Comparison of ENCODE assay signal across 12 mouse cellular contexts in the genomic region with DNA sequence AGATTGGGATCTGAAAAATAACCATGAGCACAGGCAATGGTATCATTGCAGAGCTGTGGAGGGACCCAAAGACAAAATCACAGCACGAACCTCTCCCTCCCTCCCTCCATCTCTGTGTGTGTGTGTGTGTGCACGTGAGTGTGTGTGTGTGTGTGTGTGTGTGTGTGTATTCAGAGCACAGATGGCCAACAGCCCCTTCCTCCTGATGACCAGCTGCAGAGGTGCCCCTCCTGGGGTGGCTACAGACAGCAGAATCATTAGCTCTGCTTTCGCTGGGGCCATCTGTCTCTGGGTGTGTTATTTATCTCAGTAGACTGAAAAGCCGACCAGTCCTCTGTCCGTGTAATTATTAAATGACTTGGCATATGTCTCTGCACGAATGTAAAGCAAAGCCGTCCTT.
A peak's percentile ranks its signal among the peaks of the same experiment; 100 is the strongest.
DNase-seq lines count a peak whose midpoint lies in the region; ATAC-seq and TF ChIP-seq lines count a peak whose summit lies in the region.
"Had no signal": no experiment of that assay in that cellular context is flagged by ENCODE, and none has a peak within 500 bp of the region (broad histone marks: within the 10 kb centered on the region; RNA-seq: fewer than 3 reads in every experiment).

No protein-coding gene starts in this region.

- TF ChIP-seq CTCF in lung, embryonic 14.5 days (IDR thresholded peaks at IDR 0.05; ENCODE audit: low read depth): no peak
- TF ChIP-seq CTCF in forebrain, postnatal 0 days (IDR thresholded peaks at IDR 0.05; ENCODE audit: low read depth): no peak

- WGBS in lung, embryonic 14.5 days: 32% methylated on average over 7 of the region's 7 CpGs
- WGBS in forebrain, postnatal 0 days: 12% methylated on average over 7 of the region's 7 CpGs
- 32% methylated on average over 7 of the region's 7 CpGs for whole genome bisulfite sequencing in midbrain, embryonic 14.5 days

- no peak overlapping the region for H3K27ac ChIP-seq in lung, embryonic 14.5 days (ENCODE audit: low read depth)
- no peak overlapping the region for H3K27ac ChIP-seq in forebrain, postnatal 0 days (ENCODE audit: low read depth, low read length)
- no peak overlapping the region for H3K27ac ChIP-seq in midbrain, embryonic 14.5 days (replicated peaks; ENCODE audit: low read depth, low read length)
- H3K27ac ChIP-seq: embryonic facial prominence, embryonic 15.5 days; limb, embryonic 13.5 days; macrophage had no signal

- H3K9me3 ChIP-seq in lung, embryonic 14.5 days (ENCODE audit: low read depth, low read length): no peaks in the 10 kb centered on the region
- no peaks in the 10 kb centered on the region for H3K9me3 ChIP-seq in forebrain, postnatal 0 days (ENCODE audit: low read length)
- no peaks in the 10 kb centered on the region for H3K9me3 ChIP-seq in midbrain, embryonic 14.5 days (ENCODE audit: control insufficient read depth, low read length)
- H3K9me3 ChIP-seq: embryonic facial prominence, embryonic 15.5 days; limb, embryonic 13.5 days had no signal

- ATAC-seq in lung, embryonic 14.5 days (ENCODE audit: insufficient read depth): peak; percentile 49; the same call in 1 of the 2 replicates
- peak; percentile 71 for ATAC-seq in forebrain, postnatal 0 days
- peak; percentile 86 for ATAC-seq in midbrain, embryonic 14.5 days (ENCODE audit: low FRiP score, low TSS enrichment)
- ATAC-seq: CD4-positive, CD25-positive, alpha-beta regulatory T cell, adult 4 months had no signal

- H3K9ac ChIP-seq in lung, embryonic 14.5 days: no peak overlapping the region
- no peak overlapping the region for H3K9ac ChIP-seq in forebrain, postnatal 0 days
- H3K9ac ChIP-seq in midbrain, embryonic 14.5 days (replicated peaks; ENCODE audit: low read length): no peak overlapping the region
- H3K9ac ChIP-seq: embryonic facial prominence, embryonic 15.5 days; limb, embryonic 13.5 days had no signal

- H3K4me3 ChIP-seq in lung, embryonic 14.5 days (ENCODE audit: low read depth, low read length): no peak overlapping the region
- H3K4me3 ChIP-seq in forebrain, postnatal 0 days (ENCODE audit: low read depth, low read length): no peak overlapping the region
- no peak overlapping the region for H3K4me3 ChIP-seq in midbrain, embryonic 14.5 days (replicated peaks; ENCODE audit: low read depth, low read length)
- H3K4me3 ChIP-seq: embryonic facial prominence, embryonic 15.5 days; limb, embryonic 13.5 days had no signal

- no peaks in the 10 kb centered on the region for H3K27me3 ChIP-seq in lung, embryonic 14.5 days (ENCODE audit: insufficient read depth, low read length)
- H3K27me3 ChIP-seq in forebrain, postnatal 0 days (ENCODE audit: insufficient read depth, low read length): no peaks in the 10 kb centered on the region
- H3K27me3 ChIP-seq in midbrain, embryonic 14.5 days (ENCODE audit: control insufficient read depth, insufficient read depth, low read length): no peaks in the 10 kb centered on the region
- H3K27me3 ChIP-seq: embryonic facial prominence, embryonic 15.5 days; limb, embryonic 13.5 days had no signal

- no peak overlapping the region for H3K4me2 ChIP-seq in lung, embryonic 14.5 days
- H3K4me2 ChIP-seq in forebrain, postnatal 0 days (ENCODE audit: low read depth): no peak overlapping the region
- no peak overlapping the region for H3K4me2 ChIP-seq in midbrain, embryonic 14.5 days (ENCODE audit: low read length)
- H3K4me2 ChIP-seq: embryonic facial prominence, embryonic 15.5 days; limb, embryonic 13.5 days had no signal

- no peaks in the 10 kb centered on the region for H3K4me1 ChIP-seq in lung, embryonic 14.5 days (ENCODE audit: insufficient read depth)
- no peaks in the 10 kb centered on the region for H3K4me1 ChIP-seq in forebrain, postnatal 0 days (ENCODE audit: insufficient read depth)
- 0 out of 2 replicates have a peak, but pooled peaks cover 3% of the 10 kb centered on the region for H3K4me1 ChIP-seq in midbrain, embryonic 14.5 days (ENCODE audit: control insufficient read depth, insufficient read depth, low read length)
- H3K4me1 ChIP-seq: embryonic facial prominence, embryonic 15.5 days; limb, embryonic 13.5 days had no signal

- H3K36me3 ChIP-seq in lung, embryonic 14.5 days (ENCODE audit: insufficient read depth): no peaks in the 10 kb centered on the region
- H3K36me3 ChIP-seq in forebrain, postnatal 0 days (ENCODE audit: insufficient read depth): no peaks in the 10 kb centered on the region
- no peaks in the 10 kb centered on the region for H3K36me3 ChIP-seq in midbrain, embryonic 14.5 days (ENCODE audit: control insufficient read depth, insufficient read depth, low read length)
- H3K36me3 ChIP-seq: embryonic facial prominence, embryonic 15.5 days; limb, embryonic 13.5 days had no signal

- no peak for DNase-seq in lung, embryonic 14.5 days
- DNase-seq in lung, postnatal 10 days: no peak
- peak; percentile 24 for DNase-seq in forebrain, postnatal 0 days
- peak; percentile 61 for DNase-seq in midbrain, embryonic 14.5 days
- peak; percentile 4 for DNase-seq in yolk sac, embryonic 10.5 days (ENCODE audit: low spot score)
- no peak for DNase-seq in heart, postnatal 4 days
- DNase-seq in layer of hippocampus, postnatal 25 days (ENCODE audit: extremely low spot score in 1 of 2, low spot score in 1 of 2): no peak
- no peak for DNase-seq in lung, adult 18-20 months

Comparison
In these comparisons a context has a peak if more than half of its experiments do, and no peak if none do; other contexts are left out.
1. DNase-seq: peak in forebrain, postnatal 0 days (single experiment), midbrain, embryonic 14.5 days (single experiment) and yolk sac, embryonic 10.5 days (single experiment); none in lung, embryonic 14.5 days (single experiment), lung, postnatal 10 days (single experiment), heart, postnatal 4 days (single experiment), layer of hippocampus, postnatal 25 days (0 of 2) and lung, adult 18-20 months (0 of 2).
2. Peak in every context shown above with its lines, with median percentiles within 50 percentile points of each other: ATAC-seq.